Mouse (Mus musculus) heart, adult 2 months (tissue): ENCODE data around the gene Rag1. TPM values are rescaled to one million over a fixed set of nuclear protein-coding genes. Genes with fewer than 3 reads are reported as not detected.

ENCODE experiments used
- DNase-seq, 2 experiments: peaks; one replicate each; pipeline ENCODE4 v3.0.0; 2021
- H3K27ac ChIP-seq: fragments of 200-600 bp; 2 replicates; pipeline ENCODE4 v1.8.1; 2022
- H3K27me3 ChIP-seq: fragments of 200-500 bp; 2 replicates; pipeline ENCODE4 v1.6.1; 2012; ENCODE audit warnings: mild to moderate bottlenecking, low read length, inconsistent platforms, mixed read lengths; ENCODE audit not compliant: control insufficient read depth, insufficient read depth
- H3K36me3 ChIP-seq: fragments of 200-500 bp; 2 replicates; pipeline ENCODE4 v1.6.1; 2012; ENCODE audit warnings: low read length, inconsistent platforms; ENCODE audit not compliant: control insufficient read depth, insufficient read depth
- H3K4me1 ChIP-seq: fragments of 200-500 bp; 2 replicates; pipeline ENCODE4 v1.6.1; 2011; ENCODE audit warnings: low read length; ENCODE audit not compliant: control insufficient read depth, insufficient read depth
- H3K4me3 ChIP-seq: fragments of 200-600 bp; 2 replicates; pipeline ENCODE4 v1.8.1; 2022
- H3K79me2 ChIP-seq: fragments of 200-500 bp; replicated peaks from 2 replicates; pipeline ENCODE4 v1.6.1; 2012; ENCODE audit warnings: mild to moderate bottlenecking, inconsistent platforms, low read length, moderate library complexity, mixed read lengths; ENCODE audit not compliant: control insufficient read depth, insufficient read depth
- H3K9ac ChIP-seq: fragments of 200-500 bp; 2 replicates; pipeline ENCODE4 v1.6.1; 2012; ENCODE audit warnings: low read depth, mild to moderate bottlenecking, control low read depth, inconsistent platforms, low read length, mixed read lengths
- CTCF ChIP-seq: fragments of 200-600 bp; IDR thresholded peaks from 2 replicates; pipeline ENCODE4 v1.8.1; 2022; ENCODE audit warnings: antibody characterized with exemption, mild to moderate bottlenecking, moderate library complexity
- EP300 ChIP-seq: fragments of 200-500 bp; IDR thresholded peaks from 2 replicates; pipeline ENCODE4 v1.6.1; 2011; ENCODE audit warnings: low read depth, low read length, control low read depth; ENCODE audit not compliant: insufficient read depth
- POLR2A ChIP-seq: fragments of 200-500 bp; IDR thresholded peaks from 2 replicates; pipeline ENCODE4 v1.6.1; 2011; ENCODE audit warnings: mild to moderate bottlenecking, low read depth, low read length, control low read depth; ENCODE audit not compliant: insufficient read depth
- WGBS: fragments of 180-500 bp; shearing (Covaris S2); methylation state at CpG from one replicate; pipeline ENCODE4 v1.1.7; 2018; 5-methylcytosine and 5-hydroxymethylcytosine counted together
- intact Hi-C: fragments of 180-260 bp; cut with DNase I; formaldehyde crosslinking; loops from one replicate; pipeline ENCODE4 v1.15.1; 2025
- polyA plus RNA-seq: library from polyadenylated mRNA; depleted of rRNA; stranded (reverse); fragments of >200 nt; gene quantifications from 2 replicates; pipeline ENCODE4 v1.2.3, GENCODE M21; 2012
- total RNA-seq, 2 experiments: library from RNA; stranded (reverse); gene quantifications; 2 replicates each; pipeline ENCODE4 v1.2.3; 2021

Rag1 gene
- total and polyA plus RNA-seq, 3 experiments, result 0.02 to 0.05 TPM; not detected in 1

GRCm38 (mm10) chr2:101628297-101629236, 20.7 kb downstream of the Rag1 start:
- Histone ChIP-seq H3K27me3 (no peaks in the 10 kb centered on the region), H3K79me2 (no peaks in the 10 kb centered on the region), H3K4me3 (peak overlapping the region; percentile 78), H3K9ac (peak overlapping the region; percentile 75), H3K4me1 (no peaks in the 10 kb centered on the region), H3K27ac (peak overlapping the region; percentile 84), H3K36me3 (no peaks in the 10 kb centered on the region)
- WGBS, result 1% methylated on average over 31 of the region's 31 CpGs
- TF ChIP-seq POLR2A, result peak; percentile 80
- TF ChIP-seq CTCF, result peak; percentile 23; the same call in 1 of the 2 replicates
- 0 out of 2 replicates have a peak, but pooled peaks have one; percentile 35 for TF ChIP-seq EP300
- DNase-seq, result peak; percentile 82 to 88
- intact Hi-C loops, result loop anchor here (5.0 kb wide), 1 partner anchor 39 kb away; no protein-coding TSS in a partner anchor

GRCm38 (mm10) chr2:101627227-101627626, 22.1 kb downstream of the Rag1 start:
- no peaks in the 10 kb centered on the region for H3K4me1 ChIP-seq
- TF ChIP-seq POLR2A (no peak), EP300 (no peak), CTCF (no peak)
- DNase-seq, result no peak

GRCm38 (mm10) chr2:101624526-101624925, 24.8 kb downstream of the Rag1 start, which contains the start of gene Rag2:
Rag2 (plus strand) TSS chr2:101624718.
- no peaks in the 10 kb centered on the region for H3K79me2 ChIP-seq
- TF ChIP-seq POLR2A, result no peak
- H3K36me3 ChIP-seq, result no peaks in the 10 kb centered on the region
- H3K9ac ChIP-seq, result no peak within 1 kb of the TSS
- intact Hi-C loops, result no loop called here
- no peaks in the 10 kb centered on the region for H3K27me3 ChIP-seq
- WGBS, result 67% methylated on average over 4 of the region's 4 CpGs
- no peaks in the 10 kb centered on the region for H3K4me1 ChIP-seq
- H3K27ac ChIP-seq, result no peak within 1 kb of the TSS
- no peak for DNase-seq
- H3K4me3 ChIP-seq, result no peak within 1 kb of the TSS

More at GRCm38 (mm10) chr2:101627227-101627626, 22.1 kb downstream of the Rag1 start:
- Histone ChIP-seq H3K36me3 (no peaks in the 10 kb centered on the region), H3K79me2 (no peaks in the 10 kb centered on the region), H3K27ac (no peak overlapping the region), H3K27me3 (no peaks in the 10 kb centered on the region), H3K9ac (no peak overlapping the region), H3K4me3 (no peak overlapping the region)
- intact Hi-C loops, result loop anchor here (5.0 kb wide), 1 partner anchor 40 kb away; no protein-coding TSS in a partner anchor

GRCm38 (mm10) chr2:101624011-101624410, 25.3 kb downstream of the Rag1 start:
- Histone ChIP-seq H3K4me1 (no peaks in the 10 kb centered on the region), H3K36me3 (no peaks in the 10 kb centered on the region), H3K9ac (no peak overlapping the region), H3K27me3 (no peaks in the 10 kb centered on the region), H3K27ac (no peak overlapping the region), H3K79me2 (no peaks in the 10 kb centered on the region), H3K4me3 (no peak overlapping the region)
- no peak for TF ChIP-seq CTCF
- TF ChIP-seq EP300, result no peak
- no peak for TF ChIP-seq POLR2A
- 89% methylated on average over 2 of the region's 2 CpGs for WGBS
- DNase-seq, result no peak
- intact Hi-C loops, result no loop called here

GRCm38 (mm10) chr2:101623042-101623441, 26.3 kb downstream of the Rag1 start:
- H3K27me3 ChIP-seq, result no peaks in the 10 kb centered on the region
- no peak overlapping the region for H3K4me3 ChIP-seq
- H3K79me2 ChIP-seq, result no peaks in the 10 kb centered on the region
- no peak for TF ChIP-seq EP300
- TF ChIP-seq CTCF, result no peak
- TF ChIP-seq POLR2A, result no peak
- H3K4me1 ChIP-seq, result no peaks in the 10 kb centered on the region
- H3K9ac ChIP-seq, result no peak overlapping the region
- no peak overlapping the region for H3K27ac ChIP-seq
- 89% methylated on average over 2 of the region's 2 CpGs for WGBS
- DNase-seq, result no peak
- intact Hi-C loops, result no loop called here
- no peaks in the 10 kb centered on the region for H3K36me3 ChIP-seq

GRCm38 (mm10) chr2:101621611-101622010, 27.7 kb downstream of the Rag1 start:
- 68% methylated on average over 7 of the region's 7 CpGs for WGBS
- intact Hi-C loops, result no loop called here
- no peaks in the 10 kb centered on the region for H3K36me3 ChIP-seq
- H3K9ac ChIP-seq, result no peak overlapping the region
- no peak overlapping the region for H3K27ac ChIP-seq
- H3K4me1 ChIP-seq, result no peaks in the 10 kb centered on the region
- no peak overlapping the region for H3K4me3 ChIP-seq
- no peaks in the 10 kb centered on the region for H3K27me3 ChIP-seq
- 0 out of 2 replicates have a peak, but pooled peaks cover 2% of the 10 kb centered on the region for H3K79me2 ChIP-seq
- TF ChIP-seq CTCF, result no peak
- no peak for TF ChIP-seq POLR2A
- no peak for TF ChIP-seq EP300
- DNase-seq, result no peak
